Mouse (Mus musculus): ENCODE results near the gene Smarcad1. TPM values are rescaled to one million over a fixed set of nuclear protein-coding genes. Genes with fewer than 3 reads are reported as not detected.

Smarcad1 gene
- polyA plus RNA-seq, 1 experiment from 2014 or later = 48.6 TPM

DNA sequence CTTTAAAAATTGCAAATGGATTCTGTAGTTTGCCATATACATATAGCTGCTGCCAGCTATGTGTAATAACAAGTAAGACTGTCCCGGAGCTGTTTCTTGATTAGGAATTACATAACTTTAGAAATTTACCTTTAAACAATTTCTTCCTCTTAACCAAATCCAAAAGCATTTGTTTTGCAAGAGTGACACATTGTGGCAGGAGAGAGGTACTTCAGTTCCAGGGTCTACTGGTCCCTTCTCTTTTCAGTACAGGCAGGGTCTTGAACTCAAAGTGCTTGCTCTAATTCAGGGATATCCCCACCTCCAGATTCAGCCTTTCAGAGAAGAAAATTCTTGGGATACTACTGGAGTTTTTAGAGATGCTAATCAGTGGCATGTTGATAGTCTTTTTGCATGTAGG is 36.8 kb downstream of the Smarcad1 start:
- H3K9me3 ChIP-seq (ENCODE audit: control insufficient read depth, low read length) = no peaks in the 10 kb centered on the region
- H3K4me2 ChIP-seq (ENCODE audit: low read length) = no peak overlapping the region
- H3K4me3 ChIP-seq (ENCODE audit: control insufficient read depth in 1 of 2, insufficient read depth in 1 of 2, low read depth in 1 of 2, low read length in 2 of 2) = no peak overlapping the region
- WGBS = 90% methylated on average over 1 of the region's 1 CpGs
- no peak overlapping the region for H3K9ac ChIP-seq (ENCODE audit: low read length)
- no peaks in the 10 kb centered on the region for H3K27me3 ChIP-seq (ENCODE audit: control insufficient read depth, insufficient read depth, low read length)
- H3K4me1 ChIP-seq (ENCODE audit: control insufficient read depth in 2 of 2, insufficient read depth in 2 of 2, low read length in 2 of 2) = no peaks in the 10 kb centered on the region
- no peak overlapping the region for H3K27ac ChIP-seq (replicated peaks in 1 of 2; ENCODE audit: control insufficient read depth in 1 of 2, insufficient read depth in 1 of 2, low read depth in 2 of 2, low read length in 2 of 2)
- peaks cover 69% of the 10 kb centered on the region for H3K36me3 ChIP-seq (ENCODE audit: control insufficient read depth, insufficient read depth, low read length)
- ATAC-seq (ENCODE audit: insufficient number of reproducible peaks, insufficient read depth, low FRiP score, low read depth) = no peak

DNA sequence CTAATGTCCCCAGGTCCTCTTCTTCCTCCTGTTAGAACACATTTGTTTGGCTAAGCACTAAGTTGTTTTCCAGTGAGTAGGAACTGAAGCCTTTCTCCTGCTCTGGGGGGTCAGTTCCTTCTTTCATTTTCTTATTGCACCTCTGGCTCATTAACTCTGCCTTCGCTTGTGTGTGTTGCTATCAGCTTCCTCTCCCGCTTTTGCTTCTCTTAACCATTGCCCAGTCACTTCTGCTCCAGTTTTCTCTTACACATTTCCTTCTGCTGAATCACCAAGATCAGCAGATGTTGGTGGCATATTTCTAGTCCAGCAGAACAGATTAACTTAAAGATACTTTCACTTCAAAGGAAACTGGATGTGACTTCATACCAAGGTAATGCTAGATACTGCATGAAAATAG is 72.5 kb downstream of the Smarcad1 start:
- H3K4me1 ChIP-seq (ENCODE audit: control insufficient read depth in 2 of 2, insufficient read depth in 2 of 2, low read length in 2 of 2) = no peaks in the 10 kb centered on the region
- 86% methylated on average over 2 of the region's 2 CpGs for WGBS
- H3K9me3 ChIP-seq (ENCODE audit: control insufficient read depth, low read length) = no peaks in the 10 kb centered on the region
- H3K4me2 ChIP-seq (ENCODE audit: low read length) = no peak overlapping the region
- no peak overlapping the region for H3K27ac ChIP-seq (replicated peaks in 1 of 2; ENCODE audit: control insufficient read depth in 1 of 2, insufficient read depth in 1 of 2, low read depth in 2 of 2, low read length in 2 of 2)
- no peak overlapping the region for H3K9ac ChIP-seq (ENCODE audit: low read length)
- H3K27me3 ChIP-seq (ENCODE audit: control insufficient read depth, insufficient read depth, low read length) = no peaks in the 10 kb centered on the region
- peaks cover 80% of the 10 kb centered on the region for H3K36me3 ChIP-seq (ENCODE audit: control insufficient read depth, insufficient read depth, low read length)
- H3K4me3 ChIP-seq (ENCODE audit: control insufficient read depth in 1 of 2, insufficient read depth in 1 of 2, low read depth in 1 of 2, low read length in 2 of 2) = no peak overlapping the region
- no peak for ATAC-seq (ENCODE audit: insufficient number of reproducible peaks, insufficient read depth, low FRiP score, low read depth)

DNA sequence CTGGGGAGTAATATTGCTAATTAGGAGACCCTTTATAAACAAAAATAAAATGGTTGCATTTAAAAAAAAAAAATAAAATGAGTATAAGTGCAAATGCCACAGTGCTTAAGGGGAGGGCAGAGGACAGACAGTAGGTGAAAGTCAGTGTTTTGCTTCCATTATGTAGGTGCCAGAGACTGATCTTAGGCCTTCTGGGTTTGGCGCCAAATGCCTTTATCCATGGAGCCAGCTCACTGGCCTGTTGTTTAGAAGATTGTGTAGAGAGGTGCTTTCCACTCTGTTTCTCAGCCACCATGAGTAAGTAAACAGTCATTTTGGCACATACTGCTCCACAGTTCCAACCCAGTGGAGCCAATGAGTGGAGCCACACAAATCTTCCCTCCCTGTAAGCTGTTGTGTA is 75.2 kb downstream of the Smarcad1 start:
- peaks cover 66% of the 10 kb centered on the region for H3K36me3 ChIP-seq (ENCODE audit: control insufficient read depth, insufficient read depth, low read length)
- ATAC-seq (ENCODE audit: insufficient number of reproducible peaks, insufficient read depth, low FRiP score, low read depth) = no peak
- H3K9ac ChIP-seq (ENCODE audit: low read length) = no peak overlapping the region
- no peaks in the 10 kb centered on the region for H3K27me3 ChIP-seq (ENCODE audit: control insufficient read depth, insufficient read depth, low read length)
- H3K9me3 ChIP-seq (ENCODE audit: control insufficient read depth, low read length) = no peaks in the 10 kb centered on the region
- WGBS = 95% methylated on average over 1 of the region's 1 CpGs
- no peak overlapping the region for H3K27ac ChIP-seq (replicated peaks in 1 of 2; ENCODE audit: control insufficient read depth in 1 of 2, insufficient read depth in 1 of 2, low read depth in 2 of 2, low read length in 2 of 2)
- no peak overlapping the region for H3K4me2 ChIP-seq (ENCODE audit: low read length)
- H3K4me1 ChIP-seq (ENCODE audit: control insufficient read depth in 2 of 2, insufficient read depth in 2 of 2, low read length in 2 of 2) = no peaks in the 10 kb centered on the region
- no peak overlapping the region for H3K4me3 ChIP-seq (ENCODE audit: control insufficient read depth in 1 of 2, insufficient read depth in 1 of 2, low read depth in 1 of 2, low read length in 2 of 2)

DNA sequence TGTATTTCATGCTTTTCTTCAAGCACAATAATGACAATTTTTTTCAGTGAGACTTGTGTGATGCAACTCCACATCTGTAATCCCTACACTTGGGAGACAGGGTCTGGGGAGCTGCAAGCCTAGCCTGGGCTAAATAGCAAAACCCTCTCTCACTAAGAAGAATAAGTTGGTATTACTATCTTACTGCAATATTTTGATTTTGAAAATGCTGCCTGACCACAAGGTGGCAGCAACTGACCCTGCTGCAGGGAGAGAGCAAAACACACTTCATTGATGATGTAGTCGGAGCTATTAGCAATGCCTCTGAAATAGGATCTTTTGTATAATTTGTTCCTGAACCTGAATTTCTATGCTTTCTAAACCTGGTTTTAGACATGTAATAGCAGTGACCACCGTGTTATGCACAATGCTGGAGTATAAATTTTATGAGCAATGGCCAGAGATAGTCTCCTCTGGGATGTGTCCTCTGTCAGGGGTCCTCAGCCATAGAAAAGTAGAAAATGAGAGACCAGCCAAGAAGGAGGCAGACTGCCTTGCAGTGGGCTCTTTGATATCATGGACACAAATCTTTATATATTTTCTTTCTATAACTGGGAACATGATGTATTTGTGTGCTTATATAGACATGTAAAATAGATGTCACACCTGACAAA is 83.8 kb downstream of the Smarcad1 start:
- WGBS = 16% methylated on average over 2 of the region's 2 CpGs
- no peak overlapping the region for H3K4me2 ChIP-seq (ENCODE audit: low read length)
- H3K27ac ChIP-seq (replicated peaks in 1 of 2; ENCODE audit: control insufficient read depth in 1 of 2, insufficient read depth in 1 of 2, low read depth in 2 of 2, low read length in 2 of 2) = no peak overlapping the region

DNA sequence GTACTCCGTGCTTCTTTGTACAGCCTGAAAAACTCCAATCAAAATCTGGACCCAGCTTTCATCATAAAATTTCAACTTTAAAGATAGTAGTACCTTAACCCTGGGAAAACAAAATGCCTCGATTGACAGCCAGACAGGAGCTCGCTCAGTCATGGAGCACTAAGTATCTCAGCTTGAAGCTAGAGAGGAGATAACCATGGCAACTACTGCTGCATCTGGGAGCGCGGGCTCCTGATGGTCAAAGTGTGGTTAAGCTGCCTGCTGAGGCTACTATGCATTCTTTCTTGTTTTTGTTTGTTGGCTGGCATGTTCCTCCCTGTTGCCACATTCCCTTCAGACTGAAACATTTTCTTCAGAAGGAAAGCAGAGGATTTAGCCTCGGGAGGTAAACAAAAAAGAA is 90.0 kb downstream of the Smarcad1 start:
- Histone ChIP-seq H3K4me1 (ENCODE audit: control insufficient read depth in 2 of 2, insufficient read depth in 2 of 2, low read length in 2 of 2) (no peaks in the 10 kb centered on the region), H3K9ac (ENCODE audit: low read length) (no peak overlapping the region), H3K4me2 (ENCODE audit: low read length) (no peak overlapping the region), H3K4me3 (ENCODE audit: control insufficient read depth in 1 of 2, insufficient read depth in 1 of 2, low read depth in 1 of 2, low read length in 2 of 2) (no peak overlapping the region), H3K36me3 (ENCODE audit: control insufficient read depth, insufficient read depth, low read length) (no peaks in the 10 kb centered on the region), H3K9me3 (ENCODE audit: control insufficient read depth, low read length) (no peaks in the 10 kb centered on the region), H3K27ac (replicated peaks in 1 of 2; ENCODE audit: control insufficient read depth in 1 of 2, insufficient read depth in 1 of 2, low read depth in 2 of 2, low read length in 2 of 2) (no peak overlapping the region), H3K27me3 (ENCODE audit: control insufficient read depth, insufficient read depth, low read length) (no peaks in the 10 kb centered on the region)
- ATAC-seq (ENCODE audit: insufficient number of reproducible peaks, insufficient read depth, low FRiP score, low read depth) = no peak
- 60% methylated on average over 6 of the region's 6 CpGs for WGBS

More for the DNA sequence above, 83.8 kb downstream of the Smarcad1 start:
- ATAC-seq (ENCODE audit: insufficient number of reproducible peaks, insufficient read depth, low FRiP score, low read depth) = no peak
- H3K9ac ChIP-seq (ENCODE audit: low read length) = no peak overlapping the region
- peaks cover 3% of the 10 kb centered on the region for H3K36me3 ChIP-seq (ENCODE audit: control insufficient read depth, insufficient read depth, low read length)
- no peaks in the 10 kb centered on the region for H3K27me3 ChIP-seq (ENCODE audit: control insufficient read depth, insufficient read depth, low read length)
- H3K9me3 ChIP-seq (ENCODE audit: control insufficient read depth, low read length) = no peaks in the 10 kb centered on the region
- H3K4me1 ChIP-seq (ENCODE audit: control insufficient read depth in 2 of 2, insufficient read depth in 2 of 2, low read length in 2 of 2) = no peaks in the 10 kb centered on the region
- H3K4me3 ChIP-seq (ENCODE audit: control insufficient read depth in 1 of 2, insufficient read depth in 1 of 2, low read depth in 1 of 2, low read length in 2 of 2) = no peak overlapping the region

DNA sequence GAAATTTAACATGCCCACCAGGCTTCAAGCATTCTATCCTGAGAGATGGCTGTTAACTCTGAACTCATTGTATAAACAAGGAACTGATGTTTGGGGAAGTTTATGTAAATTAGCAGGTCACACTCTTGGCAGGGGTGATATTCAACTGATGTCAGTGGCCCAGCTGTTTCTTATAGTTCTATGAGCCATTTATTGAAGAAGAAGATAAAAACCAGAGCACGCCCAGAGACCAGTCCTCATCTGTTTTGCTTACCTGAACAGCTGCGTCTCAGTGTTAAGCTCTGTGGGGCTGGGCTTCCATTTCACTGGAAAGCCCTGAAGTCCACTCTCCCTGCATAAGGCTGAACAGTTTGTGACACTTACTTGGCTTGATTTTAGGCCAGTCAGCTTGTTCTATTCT is 95.4 kb downstream of the Smarcad1 start:
- H3K4me1 ChIP-seq (ENCODE audit: control insufficient read depth in 2 of 2, insufficient read depth in 2 of 2, low read length in 2 of 2) = no peaks in the 10 kb centered on the region
- no peak overlapping the region for H3K27ac ChIP-seq (replicated peaks in 1 of 2; ENCODE audit: control insufficient read depth in 1 of 2, insufficient read depth in 1 of 2, low read depth in 2 of 2, low read length in 2 of 2)
- no peaks in the 10 kb centered on the region for H3K27me3 ChIP-seq (ENCODE audit: control insufficient read depth, insufficient read depth, low read length)
- no peak overlapping the region for H3K4me2 ChIP-seq (ENCODE audit: low read length)
- no peaks in the 10 kb centered on the region for H3K9me3 ChIP-seq (ENCODE audit: control insufficient read depth, low read length)
- no peaks in the 10 kb centered on the region for H3K36me3 ChIP-seq (ENCODE audit: control insufficient read depth, insufficient read depth, low read length)
- no peak for ATAC-seq (ENCODE audit: insufficient number of reproducible peaks, insufficient read depth, low FRiP score, low read depth)
- no peak overlapping the region for H3K9ac ChIP-seq (ENCODE audit: low read length)
- no peak overlapping the region for H3K4me3 ChIP-seq (ENCODE audit: control insufficient read depth in 1 of 2, insufficient read depth in 1 of 2, low read depth in 1 of 2, low read length in 2 of 2)
- 57% methylated on average over 2 of the region's 2 CpGs for WGBS

DNA sequence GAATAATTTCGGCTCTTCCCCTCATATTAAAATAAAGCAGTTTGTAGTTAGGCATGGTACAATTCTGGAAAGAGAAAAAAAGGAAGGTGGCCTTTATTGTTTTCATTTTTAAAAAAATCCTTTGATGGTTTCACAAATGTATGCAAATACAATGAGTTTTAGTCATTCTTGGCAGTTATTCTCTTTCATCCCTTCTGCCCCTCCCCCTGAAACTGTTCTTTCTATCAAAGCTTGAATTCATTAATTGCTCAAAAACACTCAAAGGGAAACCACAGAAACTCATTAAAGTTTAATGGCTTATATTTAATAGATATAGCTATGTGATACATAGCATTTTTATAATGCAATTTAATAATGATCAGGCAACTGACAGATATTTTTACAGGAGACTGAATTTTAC is 95.9 kb downstream of the Smarcad1 start:
- no peaks in the 10 kb centered on the region for H3K4me1 ChIP-seq (ENCODE audit: control insufficient read depth in 2 of 2, insufficient read depth in 2 of 2, low read length in 2 of 2)
- no peaks in the 10 kb centered on the region for H3K36me3 ChIP-seq (ENCODE audit: control insufficient read depth, insufficient read depth, low read length)
- no peak for ATAC-seq (ENCODE audit: insufficient number of reproducible peaks, insufficient read depth, low FRiP score, low read depth)
- no peaks in the 10 kb centered on the region for H3K27me3 ChIP-seq (ENCODE audit: control insufficient read depth, insufficient read depth, low read length)
- no peaks in the 10 kb centered on the region for H3K9me3 ChIP-seq (ENCODE audit: control insufficient read depth, low read length)
- no peak overlapping the region for H3K9ac ChIP-seq (ENCODE audit: low read length)
- no peak overlapping the region for H3K27ac ChIP-seq (replicated peaks in 1 of 2; ENCODE audit: control insufficient read depth in 1 of 2, insufficient read depth in 1 of 2, low read depth in 2 of 2, low read length in 2 of 2)
- 86% methylated on average over 1 of the region's 1 CpGs for WGBS
- H3K4me3 ChIP-seq (ENCODE audit: control insufficient read depth in 1 of 2, insufficient read depth in 1 of 2, low read depth in 1 of 2, low read length in 2 of 2) = no peak overlapping the region
- H3K4me2 ChIP-seq (ENCODE audit: low read length) = no peak overlapping the region

DNA sequence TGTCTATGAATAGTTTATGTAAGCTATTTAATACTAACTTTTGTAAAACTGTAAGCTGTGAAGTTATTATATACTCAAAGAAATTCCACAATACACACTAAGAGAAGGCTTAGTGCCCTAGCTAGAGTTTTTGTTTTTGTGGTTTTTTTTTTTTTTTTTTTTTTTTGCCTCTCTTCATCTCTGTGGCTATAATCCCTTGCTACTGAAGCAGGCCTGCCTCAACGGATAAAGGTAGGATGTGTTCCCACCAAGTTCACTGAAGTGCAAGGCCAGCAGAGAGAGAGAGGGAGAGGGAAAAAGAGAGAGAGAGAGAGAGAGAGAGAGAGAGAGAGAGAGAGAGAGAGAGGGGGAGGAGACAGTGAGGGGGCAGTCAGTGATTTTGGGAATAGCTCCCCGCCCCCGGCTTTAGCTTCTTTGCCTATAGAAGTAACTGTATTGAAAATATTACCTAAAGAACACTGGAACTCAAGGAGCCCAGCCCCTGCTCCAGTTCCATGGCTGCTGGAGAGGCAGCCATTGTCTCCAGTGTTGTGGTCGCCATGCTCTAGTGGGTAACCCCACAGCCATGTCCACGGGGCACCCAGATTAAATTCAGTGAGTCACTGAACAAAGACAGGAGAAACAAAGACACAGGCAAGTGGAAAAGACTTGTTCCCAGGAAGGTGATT is 97.8 kb downstream of the Smarcad1 start:
- H3K9me3 ChIP-seq (ENCODE audit: control insufficient read depth, low read length) = no peaks in the 10 kb centered on the region
- no peaks in the 10 kb centered on the region for H3K36me3 ChIP-seq (ENCODE audit: control insufficient read depth, insufficient read depth, low read length)
- 77% methylated on average over 5 of the region's 5 CpGs for WGBS
- H3K4me2 ChIP-seq (ENCODE audit: low read length) = no peak overlapping the region
- no peaks in the 10 kb centered on the region for H3K4me1 ChIP-seq (ENCODE audit: control insufficient read depth in 2 of 2, insufficient read depth in 2 of 2, low read length in 2 of 2)
- ATAC-seq (ENCODE audit: insufficient number of reproducible peaks, insufficient read depth, low FRiP score, low read depth) = no peak
- no peak overlapping the region for H3K4me3 ChIP-seq (ENCODE audit: control insufficient read depth in 1 of 2, insufficient read depth in 1 of 2, low read depth in 1 of 2, low read length in 2 of 2)
- H3K27ac ChIP-seq (replicated peaks in 1 of 2; ENCODE audit: control insufficient read depth in 1 of 2, insufficient read depth in 1 of 2, low read depth in 2 of 2, low read length in 2 of 2) = no peak overlapping the region
- no peaks in the 10 kb centered on the region for H3K27me3 ChIP-seq (ENCODE audit: control insufficient read depth, insufficient read depth, low read length)
- no peak overlapping the region for H3K9ac ChIP-seq (ENCODE audit: low read length)
